In the genomic region with DNA sequence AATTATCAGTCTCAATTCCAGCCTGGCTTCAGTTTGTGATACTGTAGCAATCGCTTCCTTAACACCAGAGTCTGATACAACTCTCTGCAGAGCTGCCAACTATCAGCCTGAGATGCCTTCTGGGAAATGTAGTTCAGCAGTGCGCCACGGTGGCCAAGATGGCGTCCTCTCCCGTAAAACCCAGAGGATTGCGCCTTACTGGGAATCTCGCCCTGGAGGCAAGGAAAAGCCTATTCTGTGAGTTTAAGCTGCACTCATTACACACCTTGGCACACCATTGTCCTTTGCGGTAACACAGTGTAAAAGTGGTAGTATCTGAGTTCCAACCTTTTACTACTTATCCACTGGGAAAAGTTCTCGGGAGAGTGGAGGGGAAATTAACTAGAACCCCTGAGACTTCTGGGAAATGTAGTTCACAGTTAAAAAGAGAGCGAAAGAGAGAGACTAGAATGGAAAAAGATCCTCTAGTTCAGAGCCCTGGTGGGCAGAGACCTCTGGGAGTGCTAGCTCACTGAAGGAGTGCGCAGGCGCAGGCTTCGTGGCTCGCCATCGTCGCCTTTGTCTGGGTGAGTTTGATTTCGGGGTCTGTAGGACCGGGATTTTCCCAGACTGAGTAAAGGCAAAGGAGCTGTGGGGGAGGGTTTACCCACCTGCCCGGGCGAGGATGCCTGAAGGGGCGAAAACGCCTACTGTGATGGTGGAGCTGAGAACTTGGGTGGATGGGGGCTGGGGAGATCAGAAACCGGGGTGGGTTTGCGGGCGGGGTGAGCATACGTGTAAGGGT, we compare ENCODE assay signal across 8 mouse cellular contexts. TPM values are rescaled to one million over a fixed set of nuclear protein-coding genes. Genes with fewer than 3 reads are reported as not detected.
DNase-seq lines count a peak whose midpoint lies in the region; ATAC-seq and TF ChIP-seq lines count a peak whose summit lies in the region.

A gene (plus strand): TSS at position 132 of the 784 bp plus-strand sequence.

- under 1% methylated on average over 26 of the region's 26 CpGs for WGBS in forebrain, embryonic 10.5 days
- WGBS in heart, embryonic 15.5 days = under 1% methylated on average over 26 of the region's 26 CpGs
- WGBS in liver, embryonic 14.5 days (ENCODE audit: insufficient replicate concordance) = under 1% methylated on average over 26 of the region's 26 CpGs
- under 1% methylated on average over 26 of the region's 26 CpGs for WGBS in neural tube, embryonic 11.5 days
- WGBS in stomach, postnatal 0 days = 1% methylated on average over 26 of the region's 26 CpGs

- TF ChIP-seq EP300 in liver, embryonic 14.5 days (IDR thresholded peaks at IDR 0.05; ENCODE audit: low read depth) = no peak
- no peak for TF ChIP-seq EP300 in stomach, postnatal 0 days (optimal IDR thresholded peaks at IDR 0.05)

- peaks cover 26% of the 10 kb centered on the region for H3K4me1 ChIP-seq in forebrain, embryonic 10.5 days
- H3K4me1 ChIP-seq in heart, embryonic 15.5 days (replicated peaks) = peaks cover 29% of the 10 kb centered on the region
- H3K4me1 ChIP-seq in liver, embryonic 14.5 days (replicated peaks; ENCODE audit: control insufficient read depth in 2 of 2, insufficient read depth in 2 of 2, low read length in 1 of 2) = peaks cover 14 to 16% of the 10 kb centered on the region in 2 experiments
- no peaks in the 10 kb centered on the region for H3K4me1 ChIP-seq in neural tube, embryonic 11.5 days (ENCODE audit: control insufficient read depth, insufficient read depth, low read length)
- peaks cover 4% of the 10 kb centered on the region; the same call in 1 of the 2 replicates for H3K4me1 ChIP-seq in stomach, postnatal 0 days (replicated peaks; ENCODE audit: control insufficient read depth, insufficient read depth)

- H3K27me3 ChIP-seq in forebrain, embryonic 10.5 days (ENCODE audit: poor library complexity, severe bottlenecking) = no peaks in the 10 kb centered on the region
- H3K27me3 ChIP-seq in heart, embryonic 15.5 days = no peaks in the 10 kb centered on the region
- H3K27me3 ChIP-seq in liver, embryonic 14.5 days (ENCODE audit: control insufficient read depth, insufficient read depth, low read length) = no peaks in the 10 kb centered on the region
- H3K27me3 ChIP-seq in neural tube, embryonic 11.5 days (ENCODE audit: control insufficient read depth, insufficient read depth, low read length) = no peaks in the 10 kb centered on the region
- H3K27me3 ChIP-seq in stomach, postnatal 0 days (ENCODE audit: control insufficient read depth, insufficient read depth, low read length) = no peaks in the 10 kb centered on the region

- peak; percentile 82 to 88 for DNase-seq in CD8-positive naive resting alpha-beta T cell, adult 2 months (ENCODE audit: low read depth in 2 of 2, low spot score in 2 of 2)
- DNase-seq in c-Kit-positive CD71-negative TER-119-negative erythroid progenitor cells, embryonic 14.5 days (ENCODE audit: low read depth) = peak; percentile 83
- peak; percentile 94 for DNase-seq in forebrain, embryonic 10.5 days (ENCODE audit: extremely low spot score, low spot score)
- DNase-seq in kidney, postnatal 25 days = peak; percentile 92 to 93
- DNase-seq in liver, embryonic 14.5 days (ENCODE audit: low read depth in 3 of 3, low spot score in 3 of 3) = peak; percentile 66 to 82 (median 69)
- peak; percentile 94 for DNase-seq in neural tube, embryonic 11.5 days (ENCODE audit: low spot score)
- DNase-seq in stomach, postnatal 0 days (ENCODE audit: low spot score) = peak; percentile 88

- H3K4me3 ChIP-seq in forebrain, embryonic 10.5 days = peak within 1 kb of the TSS; percentile 68
- peak within 1 kb of the TSS; percentile 86 for H3K4me3 ChIP-seq in heart, embryonic 15.5 days
- H3K4me3 ChIP-seq in liver, embryonic 14.5 days (ENCODE audit: insufficient read depth in 1 of 2, low read depth in 2 of 2, low read length in 2 of 2) = peak within 1 kb of the TSS; percentile 75 to 95
- peak within 1 kb of the TSS; percentile 68 for H3K4me3 ChIP-seq in neural tube, embryonic 11.5 days (ENCODE audit: low read depth, low read length)
- H3K4me3 ChIP-seq in stomach, postnatal 0 days (ENCODE audit: low read depth, low read length) = peak within 1 kb of the TSS; percentile 76

- H3K36me3 ChIP-seq in forebrain, embryonic 10.5 days (replicated peaks) = peaks cover 29% of the 10 kb centered on the region
- peaks cover 14% of the 10 kb centered on the region for H3K36me3 ChIP-seq in heart, embryonic 15.5 days
- H3K36me3 ChIP-seq in liver, embryonic 14.5 days (replicated peaks; ENCODE audit: control insufficient read depth, insufficient read depth, low read depth) = no peaks in the 10 kb centered on the region
- H3K36me3 ChIP-seq in neural tube, embryonic 11.5 days (ENCODE audit: control insufficient read depth, insufficient read depth, low read length) = peaks cover 4% of the 10 kb centered on the region; the same call in 1 of the 2 replicates
- H3K36me3 ChIP-seq in stomach, postnatal 0 days (ENCODE audit: control insufficient read depth, insufficient read depth, low read length) = peaks cover 7% of the 10 kb centered on the region

- H3K4me2 ChIP-seq in heart, embryonic 15.5 days = peak within 1 kb of the TSS; percentile 74
- H3K4me2 ChIP-seq in liver, embryonic 14.5 days (ENCODE audit: low read depth) = peak within 1 kb of the TSS; percentile 87
- peak within 1 kb of the TSS; percentile 74 for H3K4me2 ChIP-seq in neural tube, embryonic 11.5 days (ENCODE audit: low read depth)
- peak within 1 kb of the TSS; percentile 60 for H3K4me2 ChIP-seq in stomach, postnatal 0 days (replicated peaks; ENCODE audit: low read depth)

- TF ChIP-seq CTCF in liver, embryonic 14.5 days (IDR thresholded peaks at IDR 0.05; ENCODE audit: low read depth) = peak; percentile 25
- TF ChIP-seq CTCF in stomach, postnatal 0 days (IDR thresholded peaks at IDR 0.05; ENCODE audit: low read depth) = peak; percentile 44

- ATAC-seq in heart, embryonic 15.5 days (replicated peaks; ENCODE audit: insufficient number of reproducible peaks, insufficient read depth, low FRiP score, low read depth) = peak; percentile 79
- peak; percentile 67 for ATAC-seq in liver, embryonic 14.5 days (ENCODE audit: insufficient read depth)
- peak; percentile 75 for ATAC-seq in neural tube, embryonic 11.5 days (ENCODE audit: insufficient read depth, low FRiP score, low TSS enrichment)
- peak; percentile 82 for ATAC-seq in stomach, postnatal 0 days (ENCODE audit: low FRiP score, low TSS enrichment)

- H3K9me3 ChIP-seq in forebrain, embryonic 10.5 days = no peaks in the 10 kb centered on the region; the same call in 1 of the 2 replicates
- H3K9me3 ChIP-seq in heart, embryonic 15.5 days (replicated peaks) = no peaks in the 10 kb centered on the region
- no peaks in the 10 kb centered on the region for H3K9me3 ChIP-seq in liver, embryonic 14.5 days (ENCODE audit: control insufficient read depth, low read length)
- no peaks in the 10 kb centered on the region for H3K9me3 ChIP-seq in neural tube, embryonic 11.5 days (ENCODE audit: control insufficient read depth, low read length)
- H3K9me3 ChIP-seq in stomach, postnatal 0 days (ENCODE audit: control insufficient read depth, low read length) = no peaks in the 10 kb centered on the region

- peak within 1 kb of the TSS; percentile 98 for H3K27ac ChIP-seq in forebrain, embryonic 10.5 days
- H3K27ac ChIP-seq in heart, embryonic 15.5 days = peak within 1 kb of the TSS; percentile 99
- H3K27ac ChIP-seq in liver, embryonic 14.5 days = peak within 1 kb of the TSS; percentile 73
- H3K27ac ChIP-seq in neural tube, embryonic 11.5 days (ENCODE audit: low read depth, low read length) = peak within 1 kb of the TSS; percentile 94
- H3K27ac ChIP-seq in stomach, postnatal 0 days (replicated peaks) = peak within 1 kb of the TSS; percentile 95

- H3K9ac ChIP-seq in heart, embryonic 15.5 days = peak within 1 kb of the TSS; percentile 87
- peak within 1 kb of the TSS; percentile 70 for H3K9ac ChIP-seq in liver, embryonic 14.5 days (replicated peaks)
- peak within 1 kb of the TSS; percentile 95 for H3K9ac ChIP-seq in neural tube, embryonic 11.5 days (ENCODE audit: low read length)
- H3K9ac ChIP-seq in stomach, postnatal 0 days (ENCODE audit: low read length) = peak within 1 kb of the TSS; percentile 73

RNA-seq across cellular contexts. Expression of the gene that starts here (rescaled TPM):
- 104 TPM in 2 replicates for polyA plus RNA-seq in forebrain, embryonic 10.5 days (2016; fragmentation: Nextera tagmentation; extraction: Ambion mirVana)
- 72.9 and 75.3 TPM in 2 replicates for polyA plus RNA-seq in heart, embryonic 15.5 days (2015; fragmentation: Nextera tagmentation; extraction: Ambion mirVana)
- polyA plus RNA-seq in liver, embryonic 14.5 days (2012; rRNA removed) = 3.7 and 4.8 TPM in 2 replicates
- polyA plus RNA-seq in liver, embryonic 14.5 days (2014; fragmentation: Nextera tagmentation; extraction: Ambion mirVana) = 11.9 and 12.6 TPM in 2 replicates
- 136 and 140 TPM in 2 replicates for polyA plus RNA-seq in neural tube, embryonic 11.5 days (2014; fragmentation: Nextera tagmentation; extraction: Ambion mirVana)
- 44.6 and 44.8 TPM in 2 replicates for polyA plus RNA-seq in stomach, postnatal 0 days (2015; fragmentation: Nextera tagmentation; extraction: Ambion mirVana)

Comparison
In these comparisons a context has a peak if more than half of its experiments do, and no peak if none do; other contexts are left out.
1. Peak in every context shown above with its lines: DNase-seq, ATAC-seq, H3K4me3 ChIP-seq and H3K27ac ChIP-seq.